Mouse (Mus musculus): Measurements from ENCODE around the gene Pigyl. TPM values are rescaled to one million over a fixed set of nuclear protein-coding genes. Genes with fewer than 3 reads are reported as not detected.

The Pigyl gene
- polyA plus RNA-seq, 1 experiment from 2014 or later, result 77.3 TPM

GRCm38 (mm10) chr9:22125246-22126027 is 31.2 kb upstream of the Pigyl start:
- H3K27ac ChIP-seq, result no peak overlapping the region
- no peak overlapping the region for H3K9ac ChIP-seq
- no peaks in the 10 kb centered on the region for H3K9me3 ChIP-seq
- no peaks in the 10 kb centered on the region for H3K4me1 ChIP-seq
- H3K4me2 ChIP-seq, result no peak overlapping the region
- no peak overlapping the region for H3K4me3 ChIP-seq
- H3K36me3 ChIP-seq, result no peaks in the 10 kb centered on the region
- ATAC-seq (ENCODE audit: borderline replicate concordance, extremely low read depth, low FRiP score, low TSS enrichment), result no peak
- H3K27me3 ChIP-seq, result no peaks in the 10 kb centered on the region
- 84% methylated on average over 15 of the region's 15 CpGs for WGBS

GRCm38 (mm10) chr9:22131226-22131981 is 25.2 kb upstream of the Pigyl start:
- Histone ChIP-seq H3K36me3 (no peaks in the 10 kb centered on the region), H3K4me2 (peak overlapping the region; percentile 85), H3K9ac (peak overlapping the region; percentile 39), H3K4me3 (peak overlapping the region; percentile 37), H3K9me3 (no peaks in the 10 kb centered on the region), H3K27ac (no peak overlapping the region), H3K27me3 (no peaks in the 10 kb centered on the region), H3K4me1 (peaks cover 15% of the 10 kb centered on the region)
- WGBS, result 2% methylated on average over 35 of the region's 35 CpGs
- ATAC-seq (ENCODE audit: borderline replicate concordance, extremely low read depth, low FRiP score, low TSS enrichment), result peak; percentile 67; the same call in 1 of the 2 replicates

GRCm38 (mm10) chr9:22132220-22132619 is 24.4 kb upstream of the Pigyl start:
- H3K4me3 ChIP-seq, result peak overlapping the region; percentile 37
- no peak overlapping the region for H3K9ac ChIP-seq
- H3K4me2 ChIP-seq, result peak overlapping the region; percentile 85
- no peaks in the 10 kb centered on the region for H3K27me3 ChIP-seq
- ATAC-seq (ENCODE audit: borderline replicate concordance, extremely low read depth, low FRiP score, low TSS enrichment), result no peak
- WGBS, result 25% methylated on average over 11 of the region's 11 CpGs
- no peak overlapping the region for H3K27ac ChIP-seq
- no peaks in the 10 kb centered on the region for H3K9me3 ChIP-seq
- peaks cover 15% of the 10 kb centered on the region for H3K4me1 ChIP-seq
- no peaks in the 10 kb centered on the region for H3K36me3 ChIP-seq

- peaks cover 15% of the 10 kb centered on the region for H3K4me1 ChIP-seq
- WGBS, result 67% methylated on average over 7 of the region's 7 CpGs
- no peak overlapping the region for H3K4me3 ChIP-seq
- H3K27me3 ChIP-seq, result no peaks in the 10 kb centered on the region
- no peaks in the 10 kb centered on the region for H3K36me3 ChIP-seq
- no peak overlapping the region for H3K4me2 ChIP-seq
- no peak overlapping the region for H3K9ac ChIP-seq
- H3K27ac ChIP-seq, result no peak overlapping the region
- ATAC-seq (ENCODE audit: borderline replicate concordance, extremely low read depth, low FRiP score, low TSS enrichment), result no peak
- H3K9me3 ChIP-seq, result no peaks in the 10 kb centered on the region
These were observed 22.3 kb upstream of the Pigyl start for GRCm38 (mm10) chr9:22134246-22134890.

- ATAC-seq (ENCODE audit: borderline replicate concordance, extremely low read depth, low FRiP score, low TSS enrichment), result no peak
- Histone ChIP-seq H3K36me3 (no peaks in the 10 kb centered on the region), H3K9me3 (no peaks in the 10 kb centered on the region), H3K27ac (no peak overlapping the region), H3K4me1 (peaks cover 15% of the 10 kb centered on the region), H3K27me3 (no peaks in the 10 kb centered on the region), H3K9ac (no peak overlapping the region), H3K4me3 (no peak overlapping the region), H3K4me2 (no peak overlapping the region)
- 77% methylated on average over 9 of the region's 9 CpGs for WGBS
These were observed 21.5 kb upstream of the Pigyl start for GRCm38 (mm10) chr9:22134988-22135643.

- no peak within 1 kb of the TSS for H3K9ac ChIP-seq
- H3K4me3 ChIP-seq, result no peak within 1 kb of the TSS
- ATAC-seq (ENCODE audit: borderline replicate concordance, extremely low read depth, low FRiP score, low TSS enrichment), result no peak
These were observed 20.8 kb upstream of the Pigyl start, which contains the start of gene Acp5 for GRCm38 (mm10) chr9:22135644-22136390. Acp5 (minus strand) TSS chr9:22135711.

GRCm38 (mm10) chr9:22136765-22137547 is 19.7 kb upstream of the Pigyl start:
- Histone ChIP-seq H3K36me3 (no peaks in the 10 kb centered on the region), H3K4me2 (no peak overlapping the region), H3K4me1 (peaks cover 4% of the 10 kb centered on the region; the same call in 1 of the 2 replicates), H3K4me3 (no peak overlapping the region), H3K27me3 (no peaks in the 10 kb centered on the region), H3K9me3 (no peaks in the 10 kb centered on the region), H3K27ac (no peak overlapping the region), H3K9ac (no peak overlapping the region)
- ATAC-seq (ENCODE audit: borderline replicate concordance, extremely low read depth, low FRiP score, low TSS enrichment), result no peak
- WGBS, result 24% methylated on average over 23 of the region's 23 CpGs

More at GRCm38 (mm10) chr9:22135644-22136390, 20.8 kb upstream of the Pigyl start, which contains the start of gene Acp5:
- Histone ChIP-seq H3K36me3 (no peaks in the 10 kb centered on the region), H3K4me2 (no peak within 1 kb of the TSS), H3K27me3 (no peaks in the 10 kb centered on the region), H3K9me3 (no peaks in the 10 kb centered on the region), H3K4me1 (peaks cover 15% of the 10 kb centered on the region), H3K27ac (no peak within 1 kb of the TSS)
- WGBS, result 72% methylated on average over 7 of the region's 7 CpGs

GRCm38 (mm10) chr9:22138480-22138879 is 18.2 kb upstream of the Pigyl start:
- H3K4me1 ChIP-seq, result no peaks in the 10 kb centered on the region
- WGBS, result 31% methylated on average over 2 of the region's 2 CpGs
- H3K4me2 ChIP-seq, result no peak overlapping the region
- no peak for ATAC-seq (ENCODE audit: borderline replicate concordance, extremely low read depth, low FRiP score, low TSS enrichment)
- no peak overlapping the region for H3K27ac ChIP-seq
- no peaks in the 10 kb centered on the region for H3K9me3 ChIP-seq
- no peak overlapping the region for H3K4me3 ChIP-seq
- H3K9ac ChIP-seq, result no peak overlapping the region
- no peaks in the 10 kb centered on the region for H3K27me3 ChIP-seq
- H3K36me3 ChIP-seq, result no peaks in the 10 kb centered on the region

GRCm38 (mm10) chr9:22139746-22140145 is 16.9 kb upstream of the Pigyl start:
- Histone ChIP-seq H3K4me1 (no peaks in the 10 kb centered on the region), H3K9ac (no peak overlapping the region), H3K27ac (no peak overlapping the region), H3K9me3 (no peaks in the 10 kb centered on the region), H3K4me3 (no peak overlapping the region), H3K4me2 (no peak overlapping the region), H3K36me3 (no peaks in the 10 kb centered on the region), H3K27me3 (no peaks in the 10 kb centered on the region)
- ATAC-seq (ENCODE audit: borderline replicate concordance, extremely low read depth, low FRiP score, low TSS enrichment), result no peak
- WGBS, result 84% methylated on average over 5 of the region's 5 CpGs

- Histone ChIP-seq H3K4me3 (no peak overlapping the region), H3K4me1 (no peaks in the 10 kb centered on the region), H3K27ac (no peak overlapping the region), H3K9ac (no peak overlapping the region), H3K4me2 (no peak overlapping the region), H3K36me3 (no peaks in the 10 kb centered on the region), H3K27me3 (no peaks in the 10 kb centered on the region), H3K9me3 (no peaks in the 10 kb centered on the region)
- WGBS, result 51% methylated on average over 17 of the region's 17 CpGs
- peak; percentile 46; the same call in 1 of the 2 replicates for ATAC-seq (ENCODE audit: borderline replicate concordance, extremely low read depth, low FRiP score, low TSS enrichment)
These were observed 13.3 kb upstream of the Pigyl start for GRCm38 (mm10) chr9:22143108-22144037.
